Mouse (Mus musculus) left cerebral cortex, postnatal 25 days (tissue): ENCODE measurements at regions not wholly inside any gene's neighbourhood (a gene's known extent, or its start where the extent isn't known, plus 50 kb on each side); places are given as distances from the start of the nearest gene placed in this dataset.

Source experiments
- DNase-seq, 2 experiments: peaks; one replicate each; pipeline ENCODE4 v3.0.0; 2022; ENCODE audit warnings: low spot score in 2 of 2, mixed read lengths in 1 of 2
- intact Hi-C: fragments of 180-260 bp; cut with DNase I; formaldehyde crosslinking; loops from one replicate; pipeline ENCODE4 v1.15.1; 2025

- intact Hi-C loops = no loop called here
- no peak for DNase-seq
These were observed 381.6 kb downstream of the 1810013L24Rik start for GRCm38 (mm10) chr16:9211485-9211884.

- no peak for DNase-seq
- intact Hi-C loops = no loop called here
These were observed 385.2 kb downstream of the 1810013L24Rik start for GRCm38 (mm10) chr16:9215131-9215530.

- no peak for DNase-seq
- intact Hi-C loops = no loop called here
These were observed 387.5 kb downstream of the 1810013L24Rik start for GRCm38 (mm10) chr16:9217361-9217760.

GRCm38 (mm10) chr16:9230178-9230577 lies 400.3 kb downstream of the 1810013L24Rik start:
- no peak for DNase-seq
- intact Hi-C loops = no loop called here

- intact Hi-C loops = no loop called here
- DNase-seq = no peak
These were observed 412.2 kb downstream of the 1810013L24Rik start for GRCm38 (mm10) chr16:9242099-9242498.

GRCm38 (mm10) chr16:9247198-9247597 lies 417.3 kb downstream of the 1810013L24Rik start:
- DNase-seq = peak in 1 of 2 experiments; percentile 9
- intact Hi-C loops = no loop called here

- intact Hi-C loops = no loop called here
- DNase-seq = no peak
These were observed 423.2 kb downstream of the 1810013L24Rik start for GRCm38 (mm10) chr16:9253054-9253453.

- intact Hi-C loops = no loop called here
- peak in 1 of 2 experiments; percentile 44 for DNase-seq
These were observed 425.5 kb downstream of the 1810013L24Rik start for GRCm38 (mm10) chr16:9255351-9255750.

GRCm38 (mm10) chr16:9260966-9261365 lies 431.1 kb downstream of the 1810013L24Rik start:
- intact Hi-C loops = no loop called here
- no peak for DNase-seq

- intact Hi-C loops = no loop called here
- no peak for DNase-seq
These were observed 434.8 kb downstream of the 1810013L24Rik start for GRCm38 (mm10) chr16:9264554-9265145.

- no peak for DNase-seq
- intact Hi-C loops = no loop called here
These were observed 437.3 kb downstream of the 1810013L24Rik start for GRCm38 (mm10) chr16:9267204-9267603.

- intact Hi-C loops = loop anchor here (5.0 kb wide), 1 partner anchor 238 kb away; no protein-coding TSS in a partner anchor
- no peak for DNase-seq
These were observed 440.2 kb downstream of the 1810013L24Rik start for GRCm38 (mm10) chr16:9270099-9270498.

- no peak for DNase-seq
- intact Hi-C loops = loop anchor here (5.0 kb wide), 1 partner anchor 238 kb away; no protein-coding TSS in a partner anchor
These were observed 440.8 kb downstream of the 1810013L24Rik start for GRCm38 (mm10) chr16:9270671-9271070.

GRCm38 (mm10) chr16:9273751-9274300 lies 443.9 kb downstream of the 1810013L24Rik start:
- intact Hi-C loops = loop anchor here (5.0 kb wide), 1 partner anchor 242 kb away; no protein-coding TSS in a partner anchor
- no peak for DNase-seq

- intact Hi-C loops = loop anchor here (5.0 kb wide), 2 partner anchors 178 to 242 kb away; no protein-coding TSS in a partner anchor
- peak in 1 of 2 experiments; percentile 72 for DNase-seq
These were observed 444.7 kb downstream of the 1810013L24Rik start for GRCm38 (mm10) chr16:9274583-9275100.

- intact Hi-C loops = loop anchor here (5.0 kb wide), 1 partner anchor 177 kb away; no protein-coding TSS in a partner anchor
- no peak for DNase-seq
These were observed 445.5 kb downstream of the 1810013L24Rik start for GRCm38 (mm10) chr16:9275426-9275825.

- DNase-seq = peak in 1 of 2 experiments; percentile 67
- intact Hi-C loops = loop anchor here (5.0 kb wide), 1 partner anchor 175 kb away; no protein-coding TSS in a partner anchor
These were observed 447.2 kb downstream of the 1810013L24Rik start for GRCm38 (mm10) chr16:9277064-9277463.

- intact Hi-C loops = loop anchor here (5.0 kb wide), 2 partner anchors 83 to 173 kb away; no protein-coding TSS in a partner anchor
- no peak for DNase-seq
These were observed 449.8 kb downstream of the 1810013L24Rik start for GRCm38 (mm10) chr16:9279726-9280125.

GRCm38 (mm10) chr16:9280431-9280830 lies 450.5 kb downstream of the 1810013L24Rik start:
- DNase-seq = no peak
- intact Hi-C loops = loop anchor here (5.0 kb wide), 1 partner anchor 82 kb away; no protein-coding TSS in a partner anchor

- peak; percentile 71 to 89 for DNase-seq
- intact Hi-C loops = loop anchor here (5.0 kb wide), 1 partner anchor 81 kb away; no protein-coding TSS in a partner anchor
These were observed 451.0 kb downstream of the 1810013L24Rik start for GRCm38 (mm10) chr16:9280931-9281330.
